Mouse (Mus musculus): ENCODE data around the gene S1pr3.

Gene S1pr3

DNA sequence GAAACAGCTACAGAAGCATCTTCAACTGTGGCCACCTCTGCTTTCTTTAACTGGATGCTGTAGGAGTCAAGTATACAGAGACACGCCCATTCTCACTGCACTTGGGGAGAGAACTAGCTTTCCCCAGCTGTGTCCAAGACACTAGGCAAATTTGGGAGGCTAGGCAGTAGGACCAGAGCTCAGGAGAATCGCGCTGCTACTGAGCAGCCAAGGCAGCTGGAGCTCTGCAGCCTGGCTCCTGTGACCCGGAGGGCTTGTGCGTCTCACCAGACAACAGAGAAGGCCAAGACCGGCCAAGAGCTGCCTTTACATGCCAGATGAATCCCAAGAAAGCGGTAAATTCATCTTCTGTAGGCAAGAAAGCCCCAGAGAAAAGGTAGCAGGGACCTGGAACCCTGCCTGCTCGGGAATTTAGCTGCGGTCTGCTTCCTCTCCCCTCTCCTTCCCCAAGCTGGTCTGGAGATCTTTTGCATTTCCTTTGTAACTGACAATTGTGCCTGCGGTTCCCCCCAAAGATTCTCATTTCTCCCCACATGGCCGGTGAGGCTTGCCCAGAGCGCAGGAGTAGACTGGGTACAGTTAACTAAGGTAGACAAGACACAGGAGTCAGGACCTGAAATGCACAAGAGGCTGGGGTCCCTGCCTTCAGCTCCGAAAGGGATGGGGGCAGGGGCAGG is 760 bp upstream of the S1pr3 start:
- no peak for DNase-seq

DNA sequence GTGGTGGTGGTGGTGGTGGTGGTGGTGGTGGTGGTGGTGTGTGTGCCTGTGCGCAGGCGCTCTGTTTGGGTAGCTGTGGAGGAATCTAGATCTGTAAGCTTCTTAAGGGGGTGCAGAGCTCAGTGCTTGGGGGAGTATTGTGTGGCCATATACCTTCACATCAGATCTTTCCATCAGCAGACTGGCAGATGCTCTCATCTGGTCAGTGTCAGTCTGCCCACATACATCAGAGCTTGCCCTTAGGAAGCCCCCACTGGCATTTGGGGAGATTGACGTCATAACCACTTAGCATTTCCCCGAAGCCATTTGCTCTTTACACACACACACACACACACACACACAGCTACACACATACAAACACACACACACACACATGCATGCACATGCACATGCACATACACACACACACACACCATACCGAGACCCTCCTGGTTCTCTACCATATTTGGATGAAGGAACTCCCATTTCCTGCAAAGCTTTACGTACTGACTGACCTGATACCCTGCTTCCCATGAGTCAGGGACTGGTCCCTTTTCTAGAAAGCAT is 1.6 kb downstream of the S1pr3 start:
- no peak for DNase-seq

- no peak for DNase-seq
Measured at GRCm38 (mm10) chr13:51411243-51411642, 2.8 kb downstream of the S1pr3 start.

DNA sequence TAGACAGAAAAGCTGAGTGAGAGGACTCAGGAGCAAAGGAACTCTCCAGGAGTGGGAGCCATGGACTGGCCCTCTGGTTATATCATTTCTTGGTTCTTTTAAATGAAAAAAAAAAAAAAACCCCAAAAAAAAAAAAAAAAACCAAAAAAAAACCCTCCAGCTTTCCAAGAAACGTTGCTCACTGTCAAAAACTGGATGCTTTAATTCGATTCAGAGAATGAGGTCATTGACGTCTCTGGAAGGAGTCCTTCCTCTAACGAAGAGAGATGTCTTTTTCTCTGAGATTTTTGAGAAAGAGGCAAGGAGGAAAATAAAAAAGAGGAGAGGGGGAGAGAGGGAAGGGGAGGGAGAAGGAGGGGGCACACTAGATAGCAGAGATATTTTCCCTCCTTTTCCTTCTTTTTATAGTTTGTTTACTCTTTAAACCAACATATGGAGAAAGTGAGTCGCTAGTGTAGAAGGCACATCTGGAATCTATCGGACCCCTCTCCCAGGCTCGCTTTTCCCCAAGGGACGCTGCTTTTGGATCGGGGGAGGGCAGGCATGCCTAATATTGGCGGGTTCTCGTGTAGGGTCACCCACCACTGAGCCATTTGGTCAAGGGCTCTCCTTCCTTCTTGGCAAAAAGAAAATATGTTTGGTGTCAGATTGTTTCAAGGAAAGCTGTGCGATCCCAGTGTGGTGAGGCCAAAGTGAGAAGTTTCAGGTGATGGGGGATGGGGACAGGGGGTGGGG is 3.4 kb downstream of the S1pr3 start:
- peak; percentile 78 for DNase-seq

GRCm38 (mm10) chr13:51413461-51413860 is 5.0 kb downstream of the S1pr3 start:
- no peak for DNase-seq

GRCm38 (mm10) chr13:51416727-51417126 is 8.3 kb downstream of the S1pr3 start:
- DNase-seq = no peak

- no peak for DNase-seq
Measured at GRCm38 (mm10) chr13:51417796-51418195, 9.4 kb downstream of the S1pr3 start.

- peak; percentile 96 for DNase-seq
Measured at GRCm38 (mm10) chr13:51418268-51418941, 10.0 kb downstream of the S1pr3 start.

GRCm38 (mm10) chr13:51418942-51419451 is 10.6 kb downstream of the S1pr3 start:
- DNase-seq = no peak

GRCm38 (mm10) chr13:51419501-51419900 is 11.1 kb downstream of the S1pr3 start:
- no peak for DNase-seq

DNA sequence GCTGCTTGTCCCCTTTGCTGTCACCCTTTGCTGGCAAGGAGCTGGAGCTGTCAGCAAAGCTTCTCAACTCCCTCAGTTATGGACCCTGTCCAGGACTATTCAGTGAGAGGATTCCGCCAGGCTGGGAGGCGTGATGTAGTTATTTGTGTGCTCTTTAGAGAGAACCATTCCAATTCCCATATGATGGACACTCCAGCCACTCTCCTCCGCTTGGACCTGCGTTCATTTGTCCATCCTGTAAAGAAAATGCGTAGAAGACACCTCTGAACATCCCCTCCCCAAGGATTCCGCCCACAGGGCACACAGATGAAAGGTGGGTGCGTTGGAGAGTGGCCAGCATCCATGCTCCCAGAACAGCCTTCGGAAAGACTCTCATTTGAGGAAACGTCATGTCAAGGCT is 12.4 kb downstream of the S1pr3 start:
- no peak for DNase-seq

- DNase-seq = no peak
Measured at GRCm38 (mm10) chr13:51423647-51424046, 15.2 kb downstream of the S1pr3 start.

- DNase-seq = peak; percentile 87
Measured at GRCm38 (mm10) chr13:51424647-51425046, 16.2 kb downstream of the S1pr3 start.

DNA sequence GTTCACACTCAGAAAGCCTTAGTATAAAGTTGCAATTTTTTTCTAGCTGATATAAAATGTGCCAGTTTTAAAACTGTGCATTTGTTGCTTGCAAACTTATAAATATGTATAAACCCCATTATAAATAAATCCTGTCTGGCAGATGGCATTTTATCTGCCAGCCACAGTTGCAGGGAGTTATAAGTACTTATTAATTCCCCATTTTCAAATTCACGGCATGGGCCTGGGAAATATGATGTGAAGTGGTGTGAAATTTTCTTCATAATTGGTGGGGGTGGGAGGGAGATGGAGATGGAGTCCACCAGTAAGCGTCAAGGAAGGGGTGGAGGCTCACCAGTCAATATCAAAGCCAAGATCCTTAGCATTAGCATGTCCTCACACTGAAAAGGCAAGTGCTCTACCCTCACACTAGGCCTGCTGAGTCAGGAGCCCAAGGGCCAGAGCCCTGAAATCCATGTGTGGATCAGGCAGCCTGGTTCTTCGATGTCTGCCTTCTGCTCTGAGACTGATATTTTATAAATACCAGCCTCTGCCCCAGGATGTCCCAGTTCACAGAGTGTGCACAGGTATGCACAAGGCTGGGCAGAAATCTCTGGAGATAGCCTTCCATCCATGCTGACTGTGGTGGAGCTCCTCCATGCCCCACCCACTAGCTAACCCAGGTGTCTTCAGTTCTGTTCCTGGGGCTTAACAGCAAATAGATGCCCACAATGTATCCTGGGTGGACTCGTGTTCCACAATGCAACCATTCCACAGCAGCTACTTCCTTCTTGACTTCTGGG is 17.4 kb downstream of the S1pr3 start:
- no peak for DNase-seq

GRCm38 (mm10) chr13:51433371-51433770 is 24.9 kb downstream of the S1pr3 start:
- DNase-seq = no peak

GRCm38 (mm10) chr13:51434460-51434859 is 26.0 kb downstream of the S1pr3 start:
- peak; percentile 61 for DNase-seq

DNA sequence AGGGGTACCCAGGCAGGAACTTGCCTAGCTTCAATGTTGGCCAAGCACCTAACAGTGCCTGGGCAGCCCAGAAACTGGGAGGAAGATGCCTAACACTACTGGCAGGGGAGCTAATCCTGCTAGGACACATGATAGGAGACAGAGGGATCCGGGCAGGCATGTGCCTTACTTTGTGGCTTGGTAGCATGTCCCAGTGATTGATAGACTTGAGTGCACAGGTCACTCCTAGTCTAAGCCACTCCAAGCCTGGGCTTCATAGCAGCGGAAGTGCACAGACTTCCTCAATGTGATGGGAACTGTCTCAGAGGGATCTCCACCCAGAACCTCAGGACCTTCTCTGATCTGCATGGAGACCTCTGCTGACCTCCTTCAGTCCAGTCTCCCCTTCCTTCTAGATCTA is 26.7 kb downstream of the S1pr3 start:
- DNase-seq = no peak

DNA sequence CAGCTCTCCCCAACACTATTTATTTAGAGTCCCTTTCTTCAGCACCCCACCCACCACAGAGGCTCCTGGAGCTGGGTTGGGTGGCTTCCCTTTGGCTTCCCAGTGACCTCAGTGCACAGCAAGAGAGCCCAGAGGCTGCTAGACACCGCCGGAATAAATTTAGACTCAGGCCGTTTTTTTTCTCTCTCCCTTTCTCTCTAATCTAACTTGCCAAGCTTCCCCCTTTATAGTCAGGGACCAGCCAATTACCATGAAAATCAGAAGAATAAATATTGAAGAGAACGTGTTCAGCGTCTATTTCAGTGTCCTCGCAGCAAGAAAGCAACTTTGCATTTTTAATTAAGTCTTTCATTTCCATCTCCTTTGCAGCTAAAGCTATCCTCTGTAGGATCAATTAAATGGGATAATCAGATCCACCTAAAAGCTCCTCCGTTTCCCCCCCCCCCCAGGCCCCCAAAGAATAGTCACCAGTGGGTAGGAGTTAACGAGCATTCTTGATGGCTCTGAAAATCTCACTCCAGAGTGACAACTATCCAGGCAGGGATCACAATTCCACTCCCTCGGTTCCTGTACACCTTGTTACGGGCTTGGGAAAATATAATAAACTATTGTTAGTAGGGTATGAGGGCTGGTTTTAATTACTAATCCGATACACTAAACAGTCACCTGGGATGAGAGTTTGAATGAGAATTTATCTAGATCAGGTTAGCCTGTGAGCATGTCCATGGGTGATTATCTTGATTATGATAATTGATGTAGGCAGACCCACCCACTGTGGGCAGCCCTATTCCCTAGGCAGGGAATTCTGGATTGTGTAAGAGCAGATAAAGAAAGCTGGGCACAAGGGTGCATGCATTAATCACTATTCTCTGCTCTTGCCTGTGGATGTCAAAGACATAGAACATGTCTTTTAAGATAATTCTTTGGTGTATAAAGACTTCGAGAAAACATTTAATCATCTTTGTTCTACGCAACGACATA is 29.0 kb downstream of the S1pr3 start:
- no peak for DNase-seq

DNA sequence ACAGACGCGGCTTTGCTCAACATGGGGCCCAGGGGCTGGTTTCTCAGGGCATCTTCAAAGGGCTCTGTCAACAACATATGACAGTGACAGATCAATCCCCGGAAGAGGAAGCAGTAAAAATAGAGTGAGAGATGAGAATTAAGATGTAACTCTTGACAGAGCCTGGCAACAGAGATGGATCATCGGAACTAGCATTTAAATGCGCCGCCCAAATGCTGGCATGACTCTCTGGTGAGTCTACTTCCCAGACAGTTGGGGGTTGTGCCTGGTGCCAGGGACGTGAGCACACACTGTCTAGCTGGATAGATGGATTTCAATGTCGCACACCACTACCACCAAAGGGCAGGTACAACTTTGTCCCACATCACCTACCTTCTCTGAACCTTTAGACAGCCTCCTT is 34.5 kb downstream of the S1pr3 start:
- DNase-seq = no peak

DNA sequence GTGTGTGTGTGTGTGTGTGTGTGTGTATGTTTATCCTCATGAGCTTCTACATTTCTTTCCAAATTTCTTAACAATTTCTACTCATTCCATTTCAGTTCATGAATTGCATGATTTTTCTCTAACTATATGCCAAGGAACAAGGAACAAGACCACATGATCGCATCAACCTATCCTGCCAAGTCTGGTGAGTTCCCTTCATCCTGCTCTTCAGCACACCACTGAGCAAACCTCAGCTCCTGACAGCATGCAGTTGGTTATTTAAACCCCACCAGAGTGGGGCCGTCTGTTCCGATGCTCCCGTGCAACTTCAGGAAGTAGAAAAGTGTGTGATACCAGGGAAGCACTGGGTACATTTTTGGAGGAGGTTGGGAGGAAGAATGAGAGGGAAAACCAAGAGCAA is 38.1 kb downstream of the S1pr3 start:
- no peak for DNase-seq

DNA sequence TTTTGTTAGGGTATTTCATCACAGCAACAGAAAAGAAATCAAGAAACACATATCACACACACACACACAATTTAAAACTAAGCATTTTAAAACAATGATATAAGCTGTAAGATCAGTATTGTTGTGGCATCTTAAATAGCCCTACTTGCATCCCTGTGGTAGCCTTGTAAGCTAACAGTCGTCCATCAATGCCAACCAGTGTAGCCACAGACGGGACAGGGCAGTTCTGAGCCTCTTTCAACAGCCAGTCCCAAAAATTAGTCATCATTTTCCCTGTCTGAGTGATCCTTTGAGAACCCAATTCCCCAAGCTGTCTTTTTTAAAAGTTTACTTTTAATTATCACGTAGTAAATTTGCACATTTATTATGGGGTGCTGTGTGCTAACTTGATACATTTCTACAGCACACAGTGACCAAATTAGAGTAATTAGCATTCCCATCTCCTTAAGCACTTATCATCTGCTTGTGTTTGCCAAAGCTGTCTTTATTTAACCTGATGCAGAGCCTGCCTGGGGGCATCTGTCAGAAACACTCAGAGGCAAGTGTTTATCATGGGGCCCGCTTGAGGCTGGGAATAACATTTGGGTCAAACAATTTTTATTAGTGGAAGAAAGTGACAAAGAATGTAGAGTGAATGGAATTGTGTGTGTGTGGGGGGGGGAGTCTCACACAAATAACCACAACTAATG is 47.9 kb downstream of the S1pr3 start:
- no peak for DNase-seq

Data from embryo, embryonic 11 days (tissue).